Mouse (Mus musculus) lung, postnatal 0 days (tissue): ENCODE results near the gene Ttc7.

Experiments
- CTCF ChIP-seq: IDR thresholded peaks from 2 replicates; pipeline ENCODE4 v1.5.1; 2016; ENCODE audit warnings: antibody characterized with exemption, mild to moderate bottlenecking
- EP300 ChIP-seq: IDR thresholded peaks from 2 replicates; pipeline ENCODE4 v1.6.1; 2016; ENCODE audit warnings: antibody characterized with exemption, mild to moderate bottlenecking, control low read depth

DNA sequence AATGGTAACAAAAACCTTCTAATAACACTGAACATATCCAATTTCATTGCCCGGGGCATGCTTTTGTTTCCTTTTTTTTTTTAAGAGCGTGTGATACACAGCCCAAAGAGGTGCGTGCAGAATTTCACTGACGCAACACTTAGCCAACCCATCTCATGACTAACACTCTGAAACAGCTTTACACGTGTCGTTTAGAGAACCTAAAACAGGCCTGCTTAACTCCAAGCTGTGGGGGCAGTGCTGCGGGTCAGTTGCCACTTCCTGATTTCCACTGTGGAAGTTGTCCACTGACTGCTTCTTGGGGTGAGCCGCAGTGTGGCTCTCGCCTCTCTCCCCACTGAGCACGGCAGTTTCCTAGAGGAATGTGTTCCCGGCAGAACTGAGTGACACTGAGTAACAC lies 122.9 kb downstream of the Ttc7 start:
- no peak for TF ChIP-seq CTCF
- no peak for TF ChIP-seq EP300
